Mouse (Mus musculus) T-helper 2 cell (primary cell): Measurements from ENCODE around the gene Twist2.

Experiments
- in situ Hi-C: fragments of 300-600 bp; cut with MboI, MseI; formaldehyde crosslinking; loops from one replicate; pipeline ENCODE4 v1.15.1; 2025; ENCODE audit warnings: high pct_unique_total_duplicates

Twist2 gene

DNA sequence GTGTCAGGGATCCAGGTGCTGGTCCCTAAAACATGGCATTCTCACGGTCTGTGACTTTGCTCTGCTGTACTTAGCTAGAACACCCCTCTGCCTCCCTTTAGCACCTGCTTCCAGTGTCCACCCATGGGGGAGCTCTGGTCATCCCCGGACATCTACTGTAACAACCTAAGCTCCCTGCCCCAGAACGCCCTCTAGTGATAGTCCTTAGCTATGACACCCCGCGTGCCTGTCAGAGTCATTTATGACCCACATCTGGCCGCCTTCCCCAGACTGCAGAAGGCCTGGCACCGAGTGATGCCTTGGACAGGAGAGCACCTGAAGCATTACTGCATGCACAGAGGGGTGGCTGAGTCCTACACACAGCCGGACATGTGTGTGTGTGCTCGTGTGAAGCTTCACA, 18.0 kb downstream of the Twist2 start:
- in situ Hi-C loops: no loop called here

DNA sequence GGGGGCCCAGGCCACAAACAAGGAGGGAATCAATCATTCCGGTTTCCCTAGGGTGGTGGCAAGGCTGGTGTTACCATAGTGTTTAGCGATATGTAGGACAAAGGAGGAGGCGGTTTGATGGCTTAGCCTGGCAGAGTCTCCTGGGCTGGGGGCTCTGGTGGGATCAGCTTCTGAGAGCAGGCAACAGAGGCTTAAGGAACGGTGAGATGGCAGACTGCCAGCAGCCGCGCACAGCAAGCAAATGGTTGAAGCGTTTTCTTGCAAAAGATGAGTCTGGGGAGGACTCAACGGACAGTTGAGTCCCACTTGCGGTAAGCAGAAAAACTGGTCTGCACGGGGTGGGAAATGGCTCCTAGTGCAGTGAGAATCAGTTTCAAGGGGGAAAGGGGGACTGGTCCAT, 19.3 kb downstream of the Twist2 start:
- in situ Hi-C loops: no loop called here

DNA sequence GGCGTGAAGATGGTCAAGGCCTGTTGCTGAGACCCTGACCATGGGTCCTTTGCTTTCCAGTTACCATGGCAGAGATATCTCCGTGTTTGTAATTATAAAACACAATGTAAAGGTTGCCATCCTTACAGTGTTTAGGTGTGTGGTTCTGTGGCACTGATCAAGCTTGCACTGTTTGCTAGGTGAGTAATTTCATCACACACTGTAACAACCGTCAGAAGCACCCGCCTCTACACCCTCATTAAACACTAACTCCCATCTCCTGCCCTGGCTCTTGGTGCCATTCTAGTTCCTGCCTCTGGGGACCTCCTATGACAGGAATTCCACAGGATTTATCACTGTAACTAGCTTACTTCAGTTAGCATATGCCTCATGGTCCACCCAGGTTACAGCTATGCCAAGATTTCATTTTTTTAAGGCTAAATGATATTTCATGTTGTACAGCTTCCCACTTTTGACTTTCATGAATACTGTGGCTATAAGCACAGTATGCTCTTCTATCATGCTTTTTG, 21.1 kb downstream of the Twist2 start:
- in situ Hi-C loops: no loop called here

DNA sequence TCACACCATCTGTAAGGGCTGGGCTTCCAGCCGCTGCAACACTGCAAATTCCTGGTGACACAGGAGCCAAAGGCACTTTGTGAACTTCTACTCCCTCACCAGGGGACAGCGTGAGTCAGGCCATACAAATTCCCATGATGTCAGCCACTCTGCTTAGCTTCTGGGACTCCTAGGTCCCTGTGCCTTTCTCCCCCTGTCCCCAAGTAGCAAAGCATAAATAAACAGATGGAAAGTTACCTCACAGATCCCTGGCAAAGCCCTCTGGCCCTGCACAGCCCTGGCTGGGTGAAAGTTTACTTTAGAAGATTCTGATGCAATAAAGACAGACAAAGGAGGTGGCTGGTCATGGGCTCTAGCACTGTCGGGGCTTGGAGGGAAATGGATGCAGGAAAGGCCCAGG, 22.3 kb downstream of the Twist2 start:
- in situ Hi-C loops: no loop called here

DNA sequence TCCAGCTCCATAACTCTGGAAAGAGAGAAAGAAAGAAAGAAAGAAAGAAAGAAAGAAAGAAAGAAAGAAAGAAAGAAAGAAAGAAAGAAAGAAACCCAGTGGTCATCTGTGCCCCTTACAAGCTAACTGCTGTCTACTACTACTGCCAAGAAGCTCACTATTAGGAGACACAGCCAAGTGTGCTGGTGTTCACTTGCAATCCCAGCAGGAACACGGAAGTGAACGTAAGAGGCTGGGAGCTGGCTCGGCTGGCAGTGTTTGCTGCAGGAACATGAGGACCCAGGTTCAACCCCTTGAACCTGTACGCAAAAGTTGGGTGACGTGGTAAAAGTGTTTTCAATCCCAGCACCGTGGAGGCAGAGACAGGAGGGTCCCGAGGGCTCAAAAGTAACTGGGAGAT, 22.7 kb downstream of the Twist2 start:
- in situ Hi-C loops: no loop called here

DNA sequence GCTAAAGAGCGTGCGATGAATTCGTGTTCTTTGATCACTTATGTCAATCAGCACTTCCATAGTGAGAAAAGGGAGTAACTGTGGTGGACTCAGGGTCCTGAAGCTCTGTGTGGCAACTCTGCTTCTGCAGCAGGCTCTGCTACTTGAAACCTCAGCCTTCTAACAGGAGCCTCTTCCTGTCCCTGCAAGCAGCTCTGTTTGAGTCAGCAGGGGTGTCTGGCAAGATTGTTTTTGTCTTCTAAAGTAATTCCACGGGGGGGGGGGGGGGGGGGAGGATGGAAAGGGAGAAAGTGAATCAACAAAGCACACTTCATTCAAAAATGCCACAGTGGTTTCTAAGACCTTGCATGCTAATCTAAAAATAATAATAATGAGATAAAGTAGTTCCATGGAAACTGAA, 24.0 kb downstream of the Twist2 start:
- in situ Hi-C loops: no loop called here

DNA sequence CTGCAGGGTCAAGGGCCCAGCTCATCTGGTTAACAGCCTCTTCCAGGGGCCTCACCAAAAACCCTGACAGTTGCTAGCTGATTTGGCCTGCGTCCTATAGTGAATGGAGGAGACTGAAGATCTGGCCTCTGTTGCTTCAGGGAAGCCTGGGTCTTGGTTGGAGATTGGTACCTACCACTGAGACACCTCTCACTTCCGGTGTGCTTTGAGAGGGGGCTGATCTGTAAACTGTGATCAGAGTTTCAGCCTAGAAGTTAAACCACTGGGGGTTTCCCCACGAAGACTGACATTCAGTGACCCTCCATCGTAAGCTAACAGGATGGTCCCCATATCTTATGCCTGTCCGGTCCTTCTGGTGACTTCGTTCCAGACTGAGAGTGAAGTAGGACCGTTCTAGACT, 30.7 kb downstream of the Twist2 start:
- in situ Hi-C loops: no loop called here

- in situ Hi-C loops: no loop called here
These were observed 38.3 kb downstream of the Twist2 start for GRCm38 (mm10) chr1:91839557-91839956.

- in situ Hi-C loops: no loop called here
These were observed 38.7 kb downstream of the Twist2 start for GRCm38 (mm10) chr1:91839979-91840378.

DNA sequence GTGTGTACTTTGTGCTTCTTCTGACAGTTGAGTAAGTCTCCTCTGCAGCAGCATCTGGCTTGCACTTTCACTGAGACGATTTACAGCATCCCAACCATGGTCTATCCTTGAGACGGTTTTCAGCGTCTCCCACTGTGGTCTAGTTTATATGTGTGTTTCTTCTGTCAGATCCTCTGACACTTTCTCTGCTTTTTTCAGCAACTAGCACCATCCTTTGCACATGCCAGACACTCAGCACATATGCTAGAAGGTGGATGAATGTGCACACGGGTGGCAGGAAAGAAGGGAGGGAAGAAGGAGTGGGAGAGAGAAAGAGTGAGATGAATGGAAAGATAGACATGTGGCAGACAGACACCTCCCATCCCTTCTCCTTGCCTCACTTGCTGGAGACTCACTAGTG, 43.0 kb downstream of the Twist2 start:
- in situ Hi-C loops: no loop called here

DNA sequence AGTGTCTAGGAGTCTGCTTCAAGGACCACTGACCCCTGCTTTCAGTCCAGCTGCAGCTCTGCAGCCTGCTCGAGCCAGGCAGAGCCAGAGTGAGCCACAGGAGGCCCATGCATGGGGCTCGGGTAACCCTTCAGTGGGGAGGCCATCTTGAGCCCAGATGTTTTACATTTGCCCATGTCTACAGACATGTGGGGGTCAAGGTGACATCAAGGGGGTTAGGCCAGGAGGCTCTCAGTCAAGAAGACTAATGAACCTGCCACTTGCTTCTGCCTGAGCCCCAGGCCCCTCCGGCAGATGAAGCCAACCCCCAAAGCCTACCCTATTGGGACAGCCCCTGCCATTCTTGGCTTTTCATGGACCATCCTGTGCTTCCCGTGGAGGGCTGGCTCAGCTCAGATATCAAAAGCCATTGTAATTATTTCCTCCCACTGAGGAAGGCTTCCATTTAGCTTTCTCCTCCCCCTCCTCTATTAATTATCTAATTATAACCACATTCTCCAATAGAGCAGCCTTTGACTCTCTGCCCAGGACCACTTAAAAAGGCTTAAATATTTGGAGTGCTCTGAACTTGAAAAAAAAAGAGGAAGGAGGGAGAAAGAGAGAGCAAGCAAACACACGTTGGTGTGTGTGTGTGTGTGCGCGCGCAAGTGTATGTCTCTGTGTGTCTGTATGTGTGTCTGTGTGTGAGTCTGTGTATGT, 43.6 kb downstream of the Twist2 start:
- in situ Hi-C loops: no loop called here

GRCm38 (mm10) chr1:91845380-91845957, 44.2 kb downstream of the Twist2 start:
- in situ Hi-C loops: no loop called here

DNA sequence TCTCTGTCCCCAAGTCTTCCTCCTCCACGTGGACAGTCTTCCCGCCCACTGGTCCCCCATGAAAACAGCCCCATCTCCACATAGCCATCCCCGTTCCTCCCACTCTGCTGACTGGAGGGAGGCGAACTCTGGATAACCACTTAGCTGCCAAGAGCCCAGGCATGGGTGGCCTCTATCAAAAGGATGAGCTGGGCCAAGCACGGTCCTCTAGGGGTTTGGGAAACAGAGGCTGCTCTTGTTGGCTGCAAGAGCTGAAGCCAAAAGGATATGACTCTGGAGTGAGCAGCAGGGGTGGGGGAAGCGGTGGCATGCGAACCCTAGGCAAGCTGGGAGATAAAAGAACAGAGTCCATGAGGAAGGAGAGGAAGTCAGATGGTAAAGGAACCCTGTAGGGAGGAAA, 50.0 kb downstream of the Twist2 start:
- in situ Hi-C loops: loop anchor here (10.0 kb wide), 1 partner anchor 806 kb away; no protein-coding TSS in a partner anchor

GRCm38 (mm10) chr1:91856771-91857664, 55.8 kb downstream of the Twist2 start:
- in situ Hi-C loops: loop anchor here (10.0 kb wide), 1 partner anchor 812 kb away; no protein-coding TSS in a partner anchor

DNA sequence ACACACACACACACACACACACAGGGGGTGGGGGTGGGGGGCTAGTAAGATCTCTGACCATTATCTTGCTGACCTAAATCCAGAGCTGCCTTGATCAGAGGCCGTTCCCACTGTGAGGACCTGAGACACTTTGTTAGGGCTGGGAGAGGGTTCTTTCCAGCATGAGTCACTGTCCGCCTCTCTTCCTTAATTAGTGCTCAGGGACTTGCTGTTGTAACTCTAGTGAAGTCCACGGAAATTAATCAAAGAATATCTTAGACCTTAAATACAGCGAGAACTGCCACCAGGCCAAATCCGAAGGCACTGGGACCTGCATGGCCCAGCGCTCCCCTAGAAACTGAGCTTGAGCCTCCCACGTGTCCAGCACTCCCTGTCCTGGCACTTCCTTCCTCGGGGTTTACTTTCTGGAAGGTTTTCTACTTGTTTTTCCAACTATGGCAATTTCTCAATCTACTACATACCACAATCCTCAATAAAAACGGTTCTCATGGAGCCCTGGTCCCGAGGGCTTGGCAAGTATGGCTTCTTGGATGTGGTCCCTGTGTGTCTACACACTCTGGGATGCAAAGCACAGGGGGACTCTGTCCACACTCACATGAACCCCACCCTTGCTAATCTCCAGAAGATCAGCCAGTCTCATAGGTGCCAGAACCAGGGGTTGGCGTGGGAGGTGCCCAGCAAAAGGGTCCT, 57.0 kb downstream of the Twist2 start:
- in situ Hi-C loops: loop anchor here (10.0 kb wide), 1 partner anchor 813 kb away; no protein-coding TSS in a partner anchor

DNA sequence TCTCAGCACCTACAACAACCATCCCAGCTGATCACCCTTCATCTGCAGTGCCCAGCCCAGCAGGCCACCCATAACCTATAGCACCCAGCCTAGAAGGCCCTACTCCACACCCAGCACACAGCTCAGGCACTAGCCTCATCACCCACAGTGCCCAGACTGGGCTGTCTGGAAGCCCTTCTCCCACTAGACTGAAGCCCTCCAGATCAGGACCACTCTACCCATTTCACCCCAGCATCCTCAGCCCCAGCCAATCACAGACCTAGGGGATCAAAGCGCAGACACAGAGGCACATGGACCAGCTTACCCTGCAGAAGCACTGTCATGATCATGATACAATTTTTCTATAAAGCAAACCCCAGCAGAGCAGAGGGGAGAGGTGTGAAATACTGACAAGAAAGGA, 57.6 kb downstream of the Twist2 start:
- in situ Hi-C loops: loop anchor here (10.0 kb wide), 1 partner anchor 814 kb away; no protein-coding TSS in a partner anchor

- in situ Hi-C loops: no loop called here
These were observed 60.2 kb downstream of the Twist2 start for GRCm38 (mm10) chr1:91861511-91861910.

GRCm38 (mm10) chr1:91866001-91866400, 64.7 kb downstream of the Twist2 start:
- in situ Hi-C loops: no loop called here

GRCm38 (mm10) chr1:91871101-91871500, 69.8 kb downstream of the Twist2 start:
- in situ Hi-C loops: loop anchor here (5.0 kb wide), 1 partner anchor 349 kb away; no protein-coding TSS in a partner anchor

DNA sequence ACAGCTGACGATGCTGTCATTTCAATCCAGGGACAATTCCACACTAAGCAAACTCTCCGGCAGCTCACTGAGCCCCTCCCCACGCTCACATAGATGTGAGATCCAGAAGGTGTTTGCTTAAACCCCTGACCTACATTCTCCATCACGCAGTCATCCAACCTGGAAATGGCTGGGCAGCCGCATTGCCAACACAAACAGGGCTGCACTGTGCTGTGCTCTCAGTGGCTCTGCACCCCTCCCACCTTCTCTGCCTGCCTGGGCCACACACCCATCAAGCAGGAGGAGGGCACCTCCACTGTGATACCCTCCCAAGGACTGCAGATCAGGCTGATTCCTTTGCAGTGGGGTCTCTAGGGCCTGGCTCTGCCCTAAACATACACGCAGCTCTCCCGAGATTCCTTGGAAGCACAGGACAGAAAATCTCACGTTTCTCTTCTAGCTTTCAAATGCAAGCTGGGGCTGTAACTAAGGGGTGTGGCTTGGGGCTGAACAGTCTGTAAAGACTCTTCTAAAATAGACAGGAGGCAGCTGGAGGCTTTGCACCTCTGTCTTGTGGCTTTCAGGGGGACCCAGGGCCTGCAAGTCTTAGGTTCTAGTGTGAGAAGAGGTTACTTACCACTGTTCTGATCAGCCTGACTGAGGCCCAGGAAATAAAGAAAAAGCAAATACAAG, 71.3 kb downstream of the Twist2 start:
- in situ Hi-C loops: loop anchor here (5.0 kb wide), 1 partner anchor 350 kb away; no protein-coding TSS in a partner anchor
